Mouse (Mus musculus) E14TG2a.4 (cell line): Measurements from ENCODE around the gene Wwox.

Experiments
- H3K27me3 ChIP-seq: 2 replicates; pipeline ENCODE4 v1.6.1; 2014; ENCODE audit warnings: low read length, control low read depth; ENCODE audit not compliant: insufficient read depth
- H3K36me3 ChIP-seq: 2 replicates; pipeline ENCODE4 v1.6.1; 2014; ENCODE audit warnings: low read length, control low read depth; ENCODE audit not compliant: insufficient read depth
- H3K4me1 ChIP-seq: replicated peaks from 2 replicates; pipeline ENCODE4 v1.6.1; 2014; ENCODE audit warnings: low read depth, low read length, control low read depth
- H3K4me3 ChIP-seq: replicated peaks from 2 replicates; pipeline ENCODE4 v1.5.1; 2014; ENCODE audit warnings: mild to moderate bottlenecking, low read length
- H3K9me3 ChIP-seq: 2 replicates; pipeline ENCODE4 v1.6.1; 2014; ENCODE audit warnings: low read length, control low read depth
- CTCF ChIP-seq: conservative IDR thresholded peaks from 2 replicates; pipeline ENCODE4 v1.5.1; 2014; ENCODE audit warnings: low read length
- NANOG ChIP-seq: IDR thresholded peaks from 2 replicates; pipeline ENCODE4 v1.6.1; 2014; ENCODE audit warnings: borderline replicate concordance, low read length, mixed read lengths
- POU5F1 ChIP-seq: IDR thresholded peaks from 2 replicates; pipeline ENCODE4 v1.6.1; 2014; ENCODE audit warnings: low read length, borderline replicate concordance

Wwox gene

GRCm38 (mm10) chr8:114971378-114971777 lies 531.9 kb downstream of the Wwox start:
- H3K4me1 ChIP-seq, result peaks cover 21% of the 10 kb centered on the region
- peaks cover 6% of the 10 kb centered on the region; the same call in 1 of the 2 replicates for H3K27me3 ChIP-seq
- TF ChIP-seq NANOG (no peak), CTCF (peak; percentile 60), POU5F1 (no peak)
- H3K36me3 ChIP-seq, result no peaks in the 10 kb centered on the region
- H3K9me3 ChIP-seq, result peaks cover 6% of the 10 kb centered on the region; the same call in 1 of the 2 replicates
- no peak overlapping the region for H3K4me3 ChIP-seq

GRCm38 (mm10) chr8:114973002-114973461 lies 533.6 kb downstream of the Wwox start:
- H3K9me3 ChIP-seq, result no peaks in the 10 kb centered on the region
- TF ChIP-seq NANOG, result no peak
- no peak for TF ChIP-seq CTCF
- no peak; the same call in 1 of the 2 replicates for TF ChIP-seq POU5F1
- H3K27me3 ChIP-seq, result peaks cover 3% of the 10 kb centered on the region; the same call in 1 of the 2 replicates
- H3K4me3 ChIP-seq, result no peak overlapping the region
- no peaks in the 10 kb centered on the region for H3K36me3 ChIP-seq
- peaks cover 21% of the 10 kb centered on the region for H3K4me1 ChIP-seq

GRCm38 (mm10) chr8:114974336-114974950 lies 535.0 kb downstream of the Wwox start:
- Histone ChIP-seq H3K27me3 (peaks cover 3% of the 10 kb centered on the region), H3K4me1 (peaks cover 32% of the 10 kb centered on the region), H3K36me3 (no peaks in the 10 kb centered on the region), H3K4me3 (no peak overlapping the region), H3K9me3 (no peaks in the 10 kb centered on the region)
- TF ChIP-seq NANOG (no peak), CTCF (no peak), POU5F1 (no peak)

GRCm38 (mm10) chr8:114977746-114978145 lies 538.3 kb downstream of the Wwox start:
- Histone ChIP-seq H3K9me3 (no peaks in the 10 kb centered on the region), H3K27me3 (peaks cover 3% of the 10 kb centered on the region), H3K36me3 (no peaks in the 10 kb centered on the region), H3K4me3 (no peak overlapping the region), H3K4me1 (peaks cover 35% of the 10 kb centered on the region)
- no peak for TF ChIP-seq NANOG
- no peak for TF ChIP-seq CTCF
- no peak for TF ChIP-seq POU5F1

- TF ChIP-seq CTCF (no peak), POU5F1 (no peak), NANOG (no peak)
- Histone ChIP-seq H3K4me3 (no peak overlapping the region), H3K27me3 (peaks cover 3% of the 10 kb centered on the region), H3K4me1 (peaks cover 28% of the 10 kb centered on the region), H3K9me3 (no peaks in the 10 kb centered on the region), H3K36me3 (no peaks in the 10 kb centered on the region)
Measured at GRCm38 (mm10) chr8:114978206-114978960, 538.9 kb downstream of the Wwox start.

- Histone ChIP-seq H3K9me3 (no peaks in the 10 kb centered on the region), H3K27me3 (peaks cover 3% of the 10 kb centered on the region), H3K4me1 (peaks cover 19% of the 10 kb centered on the region), H3K4me3 (no peak overlapping the region), H3K36me3 (no peaks in the 10 kb centered on the region)
- TF ChIP-seq CTCF (no peak), POU5F1 (no peak), NANOG (no peak)
Measured at GRCm38 (mm10) chr8:114979671-114980070, 540.2 kb downstream of the Wwox start.

GRCm38 (mm10) chr8:114982762-114983161 lies 543.3 kb downstream of the Wwox start:
- Histone ChIP-seq H3K4me3 (no peak overlapping the region), H3K27me3 (peaks cover 4% of the 10 kb centered on the region), H3K4me1 (peaks cover 19% of the 10 kb centered on the region), H3K9me3 (no peaks in the 10 kb centered on the region), H3K36me3 (no peaks in the 10 kb centered on the region)
- TF ChIP-seq POU5F1, result no peak
- TF ChIP-seq CTCF, result no peak
- TF ChIP-seq NANOG, result no peak

- TF ChIP-seq NANOG, result no peak
- no peak for TF ChIP-seq CTCF
- TF ChIP-seq POU5F1, result no peak
- Histone ChIP-seq H3K4me3 (no peak overlapping the region), H3K36me3 (no peaks in the 10 kb centered on the region), H3K9me3 (no peaks in the 10 kb centered on the region), H3K4me1 (peaks cover 8% of the 10 kb centered on the region; the same call in 1 of the 2 replicates), H3K27me3 (peaks cover 5% of the 10 kb centered on the region)
Measured at GRCm38 (mm10) chr8:114984500-114984899, 545.0 kb downstream of the Wwox start.
